25 mouse cellular contexts compared by ENCODE assay signal in genomic region chr2:131689996-131690395, GRCm38 (mm10).
"Had no signal": no experiment of that assay in that cellular context is flagged by ENCODE, and none has a peak within 500 bp of the region (broad histone marks: within the 10 kb centered on the region; RNA-seq: fewer than 3 reads in every experiment).

No protein-coding gene starts in this region.

- H3K4me2 ChIP-seq: heart, embryonic 12.5 days; hindbrain, embryonic 13.5 days; hindbrain, embryonic 15.5 days; limb, embryonic 12.5 days; liver, embryonic 11.5 days; liver, embryonic 13.5 days; liver, embryonic 15.5 days had no signal

- ATAC-seq: hindbrain, postnatal 0 days; intestine, postnatal 0 days; liver, postnatal 0 days had no signal

- H3K9me3 ChIP-seq: heart, embryonic 10.5 days; heart, embryonic 12.5 days; hindbrain, embryonic 10.5 days; hindbrain, embryonic 13.5 days; hindbrain, embryonic 15.5 days; limb, embryonic 10.5 days; liver, embryonic 13.5 days; liver, embryonic 15.5 days had no signal

- H3K27ac ChIP-seq: heart, embryonic 10.5 days; hindbrain, embryonic 10.5 days; hindbrain, embryonic 13.5 days; hindbrain, embryonic 15.5 days; hindbrain, postnatal 0 days; layer of hippocampus, adult 2 months; left cerebral cortex, adult 2 months; limb, embryonic 10.5 days; limb, embryonic 12.5 days; liver, embryonic 13.5 days; liver, embryonic 15.5 days had no signal

- DNase-seq: gastrocnemius, postnatal 14 days; heart, adult 18-20 months; heart, postnatal 10 days; heart, postnatal 4 days; kidney, adult 18-20 months; kidney, adult 8-10 months; kidney, postnatal 10 days; kidney, postnatal 25 days; kidney, postnatal 4 days; liver; liver, embryonic 13.5 days; liver, postnatal 0 days had no signal

- H3K4me3 ChIP-seq: heart, embryonic 10.5 days; heart, embryonic 12.5 days; hindbrain, embryonic 10.5 days; hindbrain, embryonic 13.5 days; hindbrain, embryonic 15.5 days; layer of hippocampus, adult 2 months; left cerebral cortex, adult 2 months; limb, embryonic 10.5 days; limb, embryonic 12.5 days; liver, embryonic 13.5 days; liver, embryonic 15.5 days had no signal

- H3K36me3 ChIP-seq: heart, embryonic 10.5 days; heart, embryonic 12.5 days; hindbrain, embryonic 10.5 days; hindbrain, embryonic 13.5 days; hindbrain, embryonic 15.5 days; limb, embryonic 10.5 days; limb, embryonic 12.5 days; liver, embryonic 13.5 days; liver, embryonic 15.5 days had no signal

- H3K9ac ChIP-seq: heart, embryonic 12.5 days; hindbrain, embryonic 13.5 days; hindbrain, embryonic 15.5 days; limb, embryonic 12.5 days; liver, embryonic 13.5 days; liver, embryonic 15.5 days; liver, postnatal 0 days had no signal

- H3K4me1 ChIP-seq: hindbrain, embryonic 10.5 days; hindbrain, embryonic 13.5 days; hindbrain, embryonic 15.5 days; limb, embryonic 10.5 days; limb, embryonic 12.5 days; liver, embryonic 13.5 days; liver, embryonic 15.5 days had no signal

- H3K27me3 ChIP-seq: heart, embryonic 12.5 days; hindbrain, embryonic 13.5 days; hindbrain, embryonic 15.5 days; limb, embryonic 12.5 days; liver, embryonic 13.5 days; liver, embryonic 15.5 days had no signal
